Mouse (Mus musculus) monocyte, adult 5-6 weeks (primary cell): ENCODE measurements around the gene Runx2. TPM values are rescaled to one million over a fixed set of nuclear protein-coding genes. Genes with fewer than 3 reads are reported as not detected.

Experiments
- ATAC-seq: fragments of 153-309, 156-312 bp; replicated peaks from 2 replicates; pipeline ENCODE4 v1.8.0; 2017; ENCODE audit warnings: mild to moderate bottlenecking; ENCODE audit not compliant: low TSS enrichment, insufficient number of reproducible peaks, severe bottlenecking, poor library complexity, low FRiP score
- total RNA-seq: library from RNA; stranded (forward); fragments of 200-1000, 200-491, 200-594 nt; gene quantifications from 3 replicates; pipeline ENCODE4 v1.2.3, GENCODE M21; 2017

Gene Runx2
- total RNA-seq, 1 experiment from 2014 or later = 16.8 TPM

- 0 out of 2 replicates have a peak, but pooled peaks have one; percentile 27 for ATAC-seq
Observed at GRCm38 (mm10) chr17:44570899-44571298, 243.7 kb downstream of the Runx2 start.

GRCm38 (mm10) chr17:44569020-44569621 lies 245.5 kb downstream of the Runx2 start:
- no peak for ATAC-seq

GRCm38 (mm10) chr17:44566992-44567391 lies 247.6 kb downstream of the Runx2 start:
- no peak for ATAC-seq

GRCm38 (mm10) chr17:44565884-44566515 lies 248.6 kb downstream of the Runx2 start:
- ATAC-seq = no peak

- no peak for ATAC-seq
Observed at GRCm38 (mm10) chr17:44565311-44565831, 249.2 kb downstream of the Runx2 start.

GRCm38 (mm10) chr17:44564611-44565198 lies 249.9 kb downstream of the Runx2 start:
- no peak for ATAC-seq

GRCm38 (mm10) chr17:44560016-44560415 lies 254.6 kb downstream of the Runx2 start:
- no peak for ATAC-seq

GRCm38 (mm10) chr17:44557199-44558111 lies 257.1 kb downstream of the Runx2 start:
- no peak for ATAC-seq

- no peak for ATAC-seq
Observed at GRCm38 (mm10) chr17:44554941-44555340, 259.7 kb downstream of the Runx2 start.

GRCm38 (mm10) chr17:44549551-44549950 lies 265.0 kb downstream of the Runx2 start:
- no peak for ATAC-seq

- no peak for ATAC-seq
Observed at GRCm38 (mm10) chr17:44547922-44548321, 266.7 kb downstream of the Runx2 start.

- no peak for ATAC-seq
Observed at GRCm38 (mm10) chr17:44546801-44547200, 267.8 kb downstream of the Runx2 start.

- ATAC-seq = 0 out of 2 replicates have a peak, but pooled peaks have one; percentile 40
Observed at GRCm38 (mm10) chr17:44545141-44545813, 269.3 kb downstream of the Runx2 start.

GRCm38 (mm10) chr17:44542706-44543105 lies 271.9 kb downstream of the Runx2 start:
- ATAC-seq = no peak

GRCm38 (mm10) chr17:44540699-44541098 lies 273.9 kb downstream of the Runx2 start:
- no peak for ATAC-seq

GRCm38 (mm10) chr17:44538921-44539320 lies 275.7 kb downstream of the Runx2 start:
- ATAC-seq = no peak

GRCm38 (mm10) chr17:44530000-44530399 lies 284.6 kb downstream of the Runx2 start:
- no peak for ATAC-seq

GRCm38 (mm10) chr17:44528617-44529016 lies 286.0 kb downstream of the Runx2 start:
- no peak for ATAC-seq
